25 mouse cellular contexts compared by ENCODE assay signal in genomic region chr9:63248095-63248787, GRCm38 (mm10).
"Had no signal": no experiment of that assay in that cellular context is flagged by ENCODE, and none has a peak within 500 bp of the region (broad histone marks: within the 10 kb centered on the region; RNA-seq: fewer than 3 reads in every experiment).

No protein-coding gene starts in this region.

- H3K9ac ChIP-seq: liver, embryonic 13.5 days; liver, embryonic 15.5 days; liver, postnatal 0 days; lung, embryonic 15.5 days; midbrain, embryonic 13.5 days; neural tube, embryonic 13.5 days; neural tube, embryonic 15.5 days; stomach, embryonic 15.5 days had no signal

- H3K4me3 ChIP-seq: liver, embryonic 13.5 days; liver, embryonic 15.5 days; lung, embryonic 15.5 days; megakaryocyte, embryonic 14.5 days; midbrain, embryonic 13.5 days; myocyte; neural tube, embryonic 13.5 days; neural tube, embryonic 15.5 days; stomach, embryonic 15.5 days had no signal

- H3K9me3 ChIP-seq: liver, embryonic 13.5 days; liver, embryonic 15.5 days; lung, embryonic 15.5 days; megakaryocyte, embryonic 14.5 days; midbrain, embryonic 13.5 days; neural tube, embryonic 13.5 days; neural tube, embryonic 15.5 days; stomach, embryonic 15.5 days had no signal

- H3K36me3 ChIP-seq: lung, embryonic 15.5 days; neural tube, embryonic 15.5 days; stomach, embryonic 15.5 days had no signal

- H3K4me1 ChIP-seq: liver, embryonic 13.5 days; liver, embryonic 15.5 days; lung, embryonic 15.5 days; stomach, embryonic 15.5 days had no signal

- ATAC-seq: liver, postnatal 0 days; lung, postnatal 0 days; midbrain, embryonic 13.5 days; midbrain, embryonic 16.5 days had no signal

- H3K27ac ChIP-seq: liver, embryonic 13.5 days; liver, embryonic 15.5 days; lung, embryonic 15.5 days; macrophage; midbrain, embryonic 13.5 days; neural tube, embryonic 13.5 days; neural tube, embryonic 15.5 days; stomach, embryonic 15.5 days; stomach, postnatal 0 days had no signal

- H3K27me3 ChIP-seq: liver, embryonic 13.5 days; liver, embryonic 15.5 days; lung, embryonic 15.5 days; megakaryocyte, embryonic 14.5 days; neural tube, embryonic 13.5 days; stomach, embryonic 15.5 days had no signal

- DNase-seq: liver, embryonic 13.5 days; liver, postnatal 0 days; lung, adult 2 months; lung, postnatal 14 days; lung, postnatal 36 days; retina, postnatal 1 day; right cerebral cortex, adult 18-20 months; right cerebral cortex, postnatal 25 days; right cerebral cortex, postnatal 4 days; thymus, adult 2 months; thymus, postnatal 25 days; thymus, postnatal 4 days had no signal

- H3K4me2 ChIP-seq: liver, embryonic 13.5 days; liver, embryonic 15.5 days; lung, embryonic 15.5 days; midbrain, embryonic 11.5 days; midbrain, embryonic 13.5 days; neural tube, embryonic 13.5 days; neural tube, embryonic 15.5 days; stomach, embryonic 15.5 days had no signal
